Mouse (Mus musculus): ENCODE data around the gene Ly6g6e. TPM values are rescaled to one million over a fixed set of nuclear protein-coding genes. Genes with fewer than 3 reads are reported as not detected.

Ly6g6e gene
- polyA plus RNA-seq, 1 experiment from 2014 or later, result 10.0 TPM

GRCm38 (mm10) chr17:35082841-35083576, 6.3 kb downstream of the Ly6g6e start:
- Histone ChIP-seq H3K36me3 (no peaks in the 10 kb centered on the region), H3K4me3 (no peak overlapping the region), H3K4me1 (peaks cover 4% of the 10 kb centered on the region; the same call in 1 of the 2 replicates), H3K9me3 (no peaks in the 10 kb centered on the region), H3K27me3 (no peaks in the 10 kb centered on the region), H3K9ac (replicated peaks) (no peak overlapping the region), H3K27ac (replicated peaks) (no peak overlapping the region), H3K4me2 (replicated peaks) (no peak overlapping the region)
- 87% methylated on average over 16 of the region's 16 CpGs for WGBS
- no peak for ATAC-seq (replicated peaks)

GRCm38 (mm10) chr17:35083929-35084497, 7.3 kb downstream of the Ly6g6e start:
- Histone ChIP-seq H3K4me2 (replicated peaks) (no peak overlapping the region), H3K27ac (replicated peaks) (no peak overlapping the region), H3K9me3 (no peaks in the 10 kb centered on the region), H3K36me3 (no peaks in the 10 kb centered on the region), H3K4me3 (no peak overlapping the region), H3K27me3 (no peaks in the 10 kb centered on the region), H3K4me1 (no peaks in the 10 kb centered on the region), H3K9ac (replicated peaks) (no peak overlapping the region)
- ATAC-seq (replicated peaks), result no peak
- 80% methylated on average over 3 of the region's 3 CpGs for WGBS

- ATAC-seq (replicated peaks), result no peak
- H3K9ac ChIP-seq (replicated peaks), result no peak within 1 kb of the TSS
- peaks cover 7% of the 10 kb centered on the region for H3K4me1 ChIP-seq
- H3K27me3 ChIP-seq, result no peaks in the 10 kb centered on the region
- H3K27ac ChIP-seq (replicated peaks), result no peak within 1 kb of the TSS
- no peaks in the 10 kb centered on the region for H3K9me3 ChIP-seq
- H3K4me2 ChIP-seq (replicated peaks), result no peak within 1 kb of the TSS
- no peak within 1 kb of the TSS for H3K4me3 ChIP-seq
- no peaks in the 10 kb centered on the region for H3K36me3 ChIP-seq
- WGBS, result 84% methylated on average over 7 of the region's 7 CpGs
These were observed 8.6 kb downstream of the Ly6g6e start, which contains the start of gene Ly6g6f for GRCm38 (mm10) chr17:35085208-35085865. Gene Ly6g6f, minus strand, starts transcription at chr17:35085610.

GRCm38 (mm10) chr17:35088151-35088550, 11.4 kb downstream of the Ly6g6e start:
- H3K27ac ChIP-seq (replicated peaks), result peak overlapping the region; percentile 55
- no peak for ATAC-seq (replicated peaks)
- 39% methylated on average over 2 of the region's 2 CpGs for WGBS
- no peak overlapping the region for H3K4me2 ChIP-seq (replicated peaks)
- H3K9ac ChIP-seq (replicated peaks), result no peak overlapping the region
- H3K9me3 ChIP-seq, result no peaks in the 10 kb centered on the region
- no peak overlapping the region for H3K4me3 ChIP-seq
- H3K36me3 ChIP-seq, result peaks cover 14% of the 10 kb centered on the region
- no peaks in the 10 kb centered on the region for H3K27me3 ChIP-seq
- peaks cover 19% of the 10 kb centered on the region for H3K4me1 ChIP-seq

GRCm38 (mm10) chr17:35088825-35089644, 12.3 kb downstream of the Ly6g6e start, which contains the start of gene Abhd16a:
Gene Abhd16a, plus strand, starts transcription at chr17:35089263.
- Histone ChIP-seq H3K4me2 (replicated peaks) (peak within 1 kb of the TSS; percentile 64), H3K27me3 (no peaks in the 10 kb centered on the region), H3K27ac (replicated peaks) (peak within 1 kb of the TSS; percentile 98), H3K36me3 (peaks cover 21% of the 10 kb centered on the region), H3K4me1 (peaks cover 19% of the 10 kb centered on the region), H3K9me3 (no peaks in the 10 kb centered on the region), H3K4me3 (peak within 1 kb of the TSS; percentile 58), H3K9ac (replicated peaks) (peak within 1 kb of the TSS; percentile 73)
- peak; percentile 97 for ATAC-seq (replicated peaks)
- 3% methylated on average over 67 of the region's 67 CpGs for WGBS

GRCm38 (mm10) chr17:35090166-35090932, 13.6 kb downstream of the Ly6g6e start:
- peak overlapping the region; percentile 58 for H3K4me3 ChIP-seq
- H3K9me3 ChIP-seq, result no peaks in the 10 kb centered on the region
- peak overlapping the region; percentile 98 for H3K27ac ChIP-seq (replicated peaks)
- WGBS, result 46% methylated on average over 8 of the region's 8 CpGs
- peak; percentile 41 for ATAC-seq (replicated peaks)
- H3K9ac ChIP-seq (replicated peaks), result peak overlapping the region; percentile 73
- peak overlapping the region; percentile 64 for H3K4me2 ChIP-seq (replicated peaks)
- H3K36me3 ChIP-seq, result peaks cover 32% of the 10 kb centered on the region
- peaks cover 19% of the 10 kb centered on the region for H3K4me1 ChIP-seq
- no peaks in the 10 kb centered on the region for H3K27me3 ChIP-seq

GRCm38 (mm10) chr17:35092403-35093198, 15.9 kb downstream of the Ly6g6e start:
- 88% methylated on average over 14 of the region's 14 CpGs for WGBS
- ATAC-seq (replicated peaks), result no peak
- H3K4me1 ChIP-seq, result peaks cover 19% of the 10 kb centered on the region
- H3K36me3 ChIP-seq, result peaks cover 53% of the 10 kb centered on the region
- no peak overlapping the region for H3K9ac ChIP-seq (replicated peaks)
- H3K4me3 ChIP-seq, result no peak overlapping the region
- H3K4me2 ChIP-seq (replicated peaks), result no peak overlapping the region
- H3K9me3 ChIP-seq, result no peaks in the 10 kb centered on the region
- no peak overlapping the region for H3K27ac ChIP-seq (replicated peaks)
- H3K27me3 ChIP-seq, result no peaks in the 10 kb centered on the region

GRCm38 (mm10) chr17:35094475-35095365, 18.0 kb downstream of the Ly6g6e start:
- Histone ChIP-seq H3K36me3 (peaks cover 71% of the 10 kb centered on the region), H3K9me3 (no peaks in the 10 kb centered on the region), H3K9ac (replicated peaks) (no peak overlapping the region), H3K27ac (replicated peaks) (no peak overlapping the region), H3K27me3 (no peaks in the 10 kb centered on the region), H3K4me1 (peaks cover 17% of the 10 kb centered on the region), H3K4me2 (replicated peaks) (no peak overlapping the region), H3K4me3 (no peak overlapping the region)
- ATAC-seq (replicated peaks), result no peak
- 89% methylated on average over 15 of the region's 15 CpGs for WGBS

GRCm38 (mm10) chr17:35096597-35096996, 19.9 kb downstream of the Ly6g6e start:
- no peak overlapping the region for H3K9ac ChIP-seq (replicated peaks)
- 83% methylated on average over 12 of the region's 12 CpGs for WGBS

GRCm38 (mm10) chr17:35097164-35097655, 20.5 kb downstream of the Ly6g6e start:
- no peak for ATAC-seq (replicated peaks)

More at GRCm38 (mm10) chr17:35096597-35096996, 19.9 kb downstream of the Ly6g6e start:
- H3K4me3 ChIP-seq, result no peak overlapping the region
- ATAC-seq (replicated peaks), result no peak
- H3K4me2 ChIP-seq (replicated peaks), result no peak overlapping the region
- no peaks in the 10 kb centered on the region for H3K27me3 ChIP-seq
- H3K9me3 ChIP-seq, result no peaks in the 10 kb centered on the region
- no peaks in the 10 kb centered on the region; the same call in 1 of the 2 replicates for H3K4me1 ChIP-seq
- peaks cover 88% of the 10 kb centered on the region for H3K36me3 ChIP-seq
- H3K27ac ChIP-seq (replicated peaks), result no peak overlapping the region

More at GRCm38 (mm10) chr17:35097164-35097655, 20.5 kb downstream of the Ly6g6e start:
- Histone ChIP-seq H3K36me3 (peaks cover 91% of the 10 kb centered on the region), H3K27me3 (no peaks in the 10 kb centered on the region), H3K27ac (replicated peaks) (no peak overlapping the region), H3K4me1 (no peaks in the 10 kb centered on the region; the same call in 1 of the 2 replicates), H3K4me3 (no peak overlapping the region), H3K9me3 (no peaks in the 10 kb centered on the region), H3K4me2 (replicated peaks) (no peak overlapping the region), H3K9ac (replicated peaks) (no peak overlapping the region)
- WGBS, result 79% methylated on average over 12 of the region's 12 CpGs

All from forebrain, embryonic 15.5 days (tissue).